Mouse (Mus musculus): ENCODE measurements around the gene Il17rd. TPM values are rescaled to one million over a fixed set of nuclear protein-coding genes. Genes with fewer than 3 reads are reported as not detected.
A peak's percentile ranks its signal among the peaks of the same experiment; 100 is the strongest.

The Il17rd gene
- polyA plus RNA-seq, 2 experiments, result 6.0 to 15.4 TPM

DNA sequence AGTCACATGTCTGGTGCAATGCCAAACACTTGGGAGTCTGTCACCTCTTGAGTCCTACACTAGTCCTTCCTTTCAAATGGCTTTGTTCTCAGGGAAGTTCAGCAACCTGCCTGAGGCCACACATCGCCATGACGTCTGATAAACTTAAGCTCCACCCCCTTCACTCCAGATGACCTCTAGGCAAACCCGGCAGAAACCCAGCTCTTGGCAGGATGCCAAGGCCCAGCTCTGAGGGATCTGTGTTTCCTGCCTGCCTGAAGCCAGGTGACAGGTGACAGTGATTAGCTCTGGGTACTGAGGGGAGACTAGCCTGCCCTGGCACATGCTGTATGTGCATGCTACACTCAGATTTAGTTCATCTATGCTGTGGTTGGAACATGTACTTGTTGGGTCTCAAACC, 33.2 kb downstream of the Il17rd start:
- H3K9ac ChIP-seq (ENCODE audit: low read depth, low read length, severe bottlenecking), result no peak overlapping the region
- no peak overlapping the region for H3K27ac ChIP-seq (replicated peaks; ENCODE audit: low read depth, low read length)
- H3K27me3 ChIP-seq (ENCODE audit: control insufficient read depth, insufficient read depth, low read length), result no peaks in the 10 kb centered on the region
- WGBS, result 0% methylated on average over 3 of the region's 3 CpGs
- H3K4me2 ChIP-seq (replicated peaks; ENCODE audit: low read depth, low read length, severe bottlenecking), result no peak overlapping the region
- peaks cover 96% of the 10 kb centered on the region for H3K4me1 ChIP-seq (ENCODE audit: control insufficient read depth, insufficient read depth, low read length)
- peak; percentile 26 for DNase-seq (ENCODE audit: low spot score)
- TF ChIP-seq POLR2A (IDR thresholded peaks at IDR 0.05; ENCODE audit: borderline replicate concordance, extremely low read depth, insufficient read depth, insufficient read length), result no peak
- ATAC-seq (ENCODE audit: low FRiP score, low read depth), result no peak
- no peaks in the 10 kb centered on the region for H3K9me3 ChIP-seq (ENCODE audit: control insufficient read depth, low read length)
- no peak overlapping the region for H3K4me3 ChIP-seq (replicated peaks; ENCODE audit: low read length)
- 0 out of 2 replicates have a peak, but pooled peaks cover 3% of the 10 kb centered on the region for H3K36me3 ChIP-seq (ENCODE audit: control insufficient read depth, insufficient read depth, low read length)

DNA sequence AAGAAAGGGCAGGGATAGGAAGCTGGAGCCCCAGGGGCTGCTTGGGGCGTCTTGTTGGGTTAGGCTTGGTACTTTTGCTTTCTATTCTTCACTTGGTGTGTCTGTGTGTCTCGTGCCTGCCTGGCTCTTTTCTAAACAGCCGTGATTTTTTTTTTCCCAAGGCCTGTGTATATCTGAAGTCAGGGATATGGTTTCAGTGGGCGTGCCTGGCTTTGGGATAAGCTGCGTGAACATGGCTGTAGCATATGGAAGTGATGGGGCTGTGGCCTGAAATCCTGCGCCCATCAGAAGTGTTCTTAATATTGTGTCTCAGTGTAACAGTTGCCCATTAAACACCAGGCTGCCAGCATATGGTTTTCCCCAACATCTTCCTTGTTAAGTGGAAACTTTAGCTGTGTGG, 36.3 kb downstream of the Il17rd start:
- Histone ChIP-seq H3K27ac (replicated peaks; ENCODE audit: low read depth, low read length) (peak overlapping the region; percentile 79), H3K4me2 (replicated peaks; ENCODE audit: low read depth, low read length, severe bottlenecking) (no peak overlapping the region), H3K36me3 (ENCODE audit: control insufficient read depth, insufficient read depth, low read length) (peaks cover 11% of the 10 kb centered on the region), H3K27me3 (ENCODE audit: control insufficient read depth, insufficient read depth, low read length) (no peaks in the 10 kb centered on the region), H3K9me3 (ENCODE audit: control insufficient read depth, low read length) (no peaks in the 10 kb centered on the region), H3K4me3 (replicated peaks; ENCODE audit: low read length) (no peak overlapping the region), H3K4me1 (ENCODE audit: control insufficient read depth, insufficient read depth, low read length) (peaks cover 67% of the 10 kb centered on the region), H3K9ac (ENCODE audit: low read depth, low read length, severe bottlenecking) (no peak overlapping the region)
- DNase-seq (ENCODE audit: low spot score), result peak; percentile 63
- ATAC-seq (ENCODE audit: low FRiP score, low read depth), result peak; percentile 60; the same call in 1 of the 2 replicates
- TF ChIP-seq POLR2A (IDR thresholded peaks at IDR 0.05; ENCODE audit: borderline replicate concordance, extremely low read depth, insufficient read depth, insufficient read length), result no peak
- 14% methylated on average over 6 of the region's 6 CpGs for WGBS

DNA sequence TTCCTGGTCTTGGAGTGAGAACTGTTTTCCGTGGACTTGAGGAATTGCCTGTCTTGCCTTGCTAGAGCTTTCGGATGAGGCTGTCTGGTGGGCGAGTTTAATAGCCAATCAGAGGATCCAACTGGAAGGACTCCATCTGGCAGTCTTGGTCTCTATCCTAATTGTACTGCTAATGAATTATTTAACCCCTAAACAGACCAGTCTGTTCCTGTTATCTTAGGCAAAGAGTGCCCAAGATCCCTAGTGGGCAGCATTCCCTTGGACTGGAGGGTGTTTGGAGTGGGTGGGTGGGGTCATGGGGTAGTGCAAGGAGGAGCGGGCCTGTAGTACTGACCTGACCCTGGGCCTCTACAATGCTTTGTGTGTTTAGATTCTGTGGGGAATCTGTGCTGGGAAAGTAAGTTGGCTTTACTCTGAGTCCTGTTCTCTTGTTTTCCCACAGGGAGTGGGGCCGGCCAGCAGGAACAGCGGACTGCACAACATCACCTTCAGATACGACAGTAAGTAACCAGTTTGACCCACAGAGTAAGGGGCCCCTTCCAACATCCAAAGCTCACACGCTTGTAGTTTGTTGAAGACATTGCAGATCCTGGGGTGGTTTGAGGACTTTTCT, 37.3 kb downstream of the Il17rd start:
- peaks cover 58% of the 10 kb centered on the region for H3K4me1 ChIP-seq (ENCODE audit: control insufficient read depth, insufficient read depth, low read length)
- TF ChIP-seq POLR2A (IDR thresholded peaks at IDR 0.05; ENCODE audit: borderline replicate concordance, extremely low read depth, insufficient read depth, insufficient read length), result no peak
- H3K36me3 ChIP-seq (ENCODE audit: control insufficient read depth, insufficient read depth, low read length), result peaks cover 11% of the 10 kb centered on the region
- H3K4me2 ChIP-seq (replicated peaks; ENCODE audit: low read depth, low read length, severe bottlenecking), result no peak overlapping the region
- 50% methylated on average over 8 of the region's 8 CpGs for WGBS
- H3K9ac ChIP-seq (ENCODE audit: low read depth, low read length, severe bottlenecking), result no peak overlapping the region
- H3K4me3 ChIP-seq (replicated peaks; ENCODE audit: low read length), result no peak overlapping the region
- no peaks in the 10 kb centered on the region for H3K9me3 ChIP-seq (ENCODE audit: control insufficient read depth, low read length)
- DNase-seq (ENCODE audit: low spot score) (no peak), ATAC-seq (ENCODE audit: low FRiP score, low read depth) (no peak)
- no peak overlapping the region; the same call in 1 of the 2 replicates for H3K27ac ChIP-seq (replicated peaks; ENCODE audit: low read depth, low read length)
- no peaks in the 10 kb centered on the region for H3K27me3 ChIP-seq (ENCODE audit: control insufficient read depth, insufficient read depth, low read length)

DNA sequence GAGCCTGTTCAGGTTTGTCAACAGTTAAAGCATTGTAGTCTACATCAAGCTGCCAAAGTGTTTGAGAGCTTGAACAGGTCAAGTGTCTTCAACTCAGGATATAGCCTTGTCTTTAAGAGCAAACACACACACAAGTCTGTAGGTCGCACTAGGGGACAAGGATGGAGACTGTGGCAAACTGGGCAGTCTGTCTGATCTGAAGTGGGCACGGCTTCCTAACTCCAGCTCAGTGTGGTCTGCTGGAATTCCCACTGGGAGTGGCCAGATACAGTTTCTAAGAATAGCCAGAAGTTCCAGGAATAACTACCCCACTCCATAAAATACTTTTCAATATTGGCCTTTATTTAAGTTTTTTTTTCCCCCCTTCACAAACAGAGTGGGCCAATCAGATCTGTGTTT, 37.8 kb downstream of the Il17rd start:
- TF ChIP-seq POLR2A (IDR thresholded peaks at IDR 0.05; ENCODE audit: borderline replicate concordance, extremely low read depth, insufficient read depth, insufficient read length), result no peak
- peaks cover 11% of the 10 kb centered on the region for H3K36me3 ChIP-seq (ENCODE audit: control insufficient read depth, insufficient read depth, low read length)
- DNase-seq (ENCODE audit: low spot score) (no peak), ATAC-seq (ENCODE audit: low FRiP score, low read depth) (no peak)
- 58% methylated on average over 2 of the region's 2 CpGs for WGBS
- no peaks in the 10 kb centered on the region for H3K9me3 ChIP-seq (ENCODE audit: control insufficient read depth, low read length)
- no peaks in the 10 kb centered on the region for H3K27me3 ChIP-seq (ENCODE audit: control insufficient read depth, insufficient read depth, low read length)
- H3K4me2 ChIP-seq (replicated peaks; ENCODE audit: low read depth, low read length, severe bottlenecking), result no peak overlapping the region
- no peak overlapping the region for H3K9ac ChIP-seq (ENCODE audit: low read depth, low read length, severe bottlenecking)
- H3K4me1 ChIP-seq (ENCODE audit: control insufficient read depth, insufficient read depth, low read length), result peaks cover 53% of the 10 kb centered on the region
- no peak overlapping the region for H3K4me3 ChIP-seq (replicated peaks; ENCODE audit: low read length)
- peak overlapping the region; percentile 39; the same call in 1 of the 2 replicates for H3K27ac ChIP-seq (replicated peaks; ENCODE audit: low read depth, low read length)

DNA sequence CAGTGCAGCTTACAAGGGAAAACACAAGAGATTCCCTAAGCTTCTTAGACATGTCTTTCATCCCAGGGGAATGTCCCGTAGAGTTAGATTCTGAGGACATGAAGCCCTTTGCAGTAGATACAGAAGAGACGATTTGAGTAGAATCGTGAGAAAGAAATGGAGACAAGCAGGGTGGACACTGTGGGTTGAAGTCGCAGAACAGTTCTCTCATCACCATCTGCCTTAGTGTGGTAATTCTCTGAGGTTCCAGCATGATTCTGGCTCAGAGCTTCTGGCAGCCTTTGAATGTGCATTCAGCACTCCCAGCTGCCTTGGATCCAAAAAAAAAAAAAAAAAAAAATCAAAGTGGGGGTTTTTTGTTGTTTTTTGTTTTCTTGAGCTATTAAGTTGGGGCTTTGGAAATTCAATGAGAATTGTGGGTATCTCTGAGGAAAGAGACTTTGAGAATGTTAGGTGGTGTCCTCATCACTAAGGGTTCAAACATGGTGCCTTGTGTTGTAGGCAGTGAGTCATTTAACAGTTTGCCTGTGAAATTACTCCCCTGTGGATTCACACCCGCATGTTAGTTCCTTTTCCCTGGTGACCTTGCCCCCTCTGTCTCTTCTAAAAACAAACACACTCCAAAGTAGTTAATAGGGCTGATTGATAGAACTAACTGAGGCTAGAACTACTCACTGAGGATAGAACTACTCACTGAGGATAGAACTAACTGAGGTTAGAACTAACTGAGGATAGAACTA, 43.0 kb downstream of the Il17rd start:
- H3K9me3 ChIP-seq (ENCODE audit: control insufficient read depth, low read length), result no peaks in the 10 kb centered on the region
- no peak for DNase-seq (ENCODE audit: low spot score)
- WGBS, result 71% methylated on average over 5 of the region's 5 CpGs
- ATAC-seq (ENCODE audit: low FRiP score, low read depth), result no peak
- H3K4me2 ChIP-seq (replicated peaks; ENCODE audit: low read depth, low read length, severe bottlenecking), result no peak overlapping the region
- no peak overlapping the region for H3K9ac ChIP-seq (ENCODE audit: low read depth, low read length, severe bottlenecking)
- H3K4me3 ChIP-seq (replicated peaks; ENCODE audit: low read length), result no peak overlapping the region
- no peak for TF ChIP-seq POLR2A (IDR thresholded peaks at IDR 0.05; ENCODE audit: borderline replicate concordance, extremely low read depth, insufficient read depth, insufficient read length)
- no peaks in the 10 kb centered on the region for H3K27me3 ChIP-seq (ENCODE audit: control insufficient read depth, insufficient read depth, low read length)
- H3K4me1 ChIP-seq (ENCODE audit: control insufficient read depth, insufficient read depth, low read length), result 0 out of 2 replicates have a peak, but pooled peaks cover 3% of the 10 kb centered on the region
- H3K27ac ChIP-seq (replicated peaks; ENCODE audit: low read depth, low read length), result no peak overlapping the region
- peaks cover 33% of the 10 kb centered on the region for H3K36me3 ChIP-seq (ENCODE audit: control insufficient read depth, insufficient read depth, low read length)
